8 mouse cellular contexts compared by ENCODE assay signal in the genomic region with DNA sequence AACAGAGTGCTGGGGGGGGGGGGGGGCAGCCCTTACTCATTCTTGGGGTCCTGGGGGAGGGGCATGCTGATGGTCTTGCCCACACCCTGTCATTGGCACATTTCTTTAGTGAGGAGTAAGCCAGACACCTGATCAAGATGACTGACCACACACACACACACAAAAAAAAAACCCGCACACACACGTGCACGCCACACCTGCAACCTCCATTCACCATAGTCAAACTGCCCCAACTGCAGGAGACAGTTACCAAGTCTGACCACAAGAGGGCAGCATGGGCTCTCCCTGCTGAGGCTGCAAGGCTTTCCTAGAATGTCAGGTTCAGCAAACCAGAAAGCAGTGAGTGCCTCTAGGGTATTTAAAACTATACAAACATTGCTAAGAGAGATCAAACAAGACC. TPM values are rescaled to one million over a fixed set of nuclear protein-coding genes. Genes with fewer than 3 reads are reported as not detected.
DNase-seq lines count a peak whose midpoint lies in the region; ATAC-seq lines count a peak whose summit lies in the region.

No protein-coding gene starts in this region.

- H3K9ac ChIP-seq in liver, embryonic 16.5 days (ENCODE audit: low read depth, low read length), result no peak overlapping the region

- no peaks in the 10 kb centered on the region for H3K27me3 ChIP-seq in liver, embryonic 16.5 days (ENCODE audit: control insufficient read depth, insufficient read depth, low read depth, low read length)

- peak; percentile 65 for DNase-seq in urinary bladder, adult 18-20 months (ENCODE audit: low spot score in 2 of 2)
- no peak for DNase-seq in urinary bladder, postnatal 10 days (ENCODE audit: low spot score)
- DNase-seq in cerebellum, adult 11 months, result peak; percentile 70
- DNase-seq in kidney, postnatal 14 days, result peak; percentile 88
- peak; percentile 73 for DNase-seq in ovary, postnatal 36 days (ENCODE audit: low spot score)
- DNase-seq in thymus, postnatal 10 days (ENCODE audit: low spot score in 2 of 2), result peak; percentile 59 to 79

- no peak overlapping the region for H3K27ac ChIP-seq in liver, embryonic 16.5 days (ENCODE audit: low read length)

- H3K4me2 ChIP-seq in liver, embryonic 16.5 days (ENCODE audit: low read depth, low read length), result no peak overlapping the region

- no peak overlapping the region for H3K4me3 ChIP-seq in liver, embryonic 16.5 days (ENCODE audit: low read depth, low read length)

- ATAC-seq in frontal cortex, adult (ENCODE audit: low TSS enrichment), result peak; percentile 94
- peak; percentile 32; the same call in 1 of the 2 replicates for ATAC-seq in liver, embryonic 16.5 days (ENCODE audit: low read depth)

- WGBS in liver, embryonic 16.5 days (ENCODE audit: insufficient replicate concordance), result 17% methylated on average over 3 of the region's 3 CpGs

- no peaks in the 10 kb centered on the region for H3K9me3 ChIP-seq in liver, embryonic 16.5 days (replicated peaks; ENCODE audit: control insufficient read depth, low read length)

- no peaks in the 10 kb centered on the region for H3K36me3 ChIP-seq in liver, embryonic 16.5 days (ENCODE audit: control insufficient read depth, insufficient read depth)

- H3K4me1 ChIP-seq in liver, embryonic 16.5 days (ENCODE audit: control insufficient read depth, low read depth, low read length), result no peaks in the 10 kb centered on the region

RNA-seq across cellular contexts. Expression of a gene that starts 50.4 kb away (rescaled TPM):
- 12.4 and 12.6 TPM in 2 replicates for polyA plus RNA-seq in liver, embryonic 16.5 days (2015; fragmentation: Nextera tagmentation; extraction: Ambion mirVana)
